Mouse (Mus musculus) kidney, adult 9 months (tissue): ENCODE measurements around the gene Tnrc18.

Experiments used
- DNase-seq: peaks from one replicate; pipeline ENCODE4 v3.0.0; 2022

The Tnrc18 gene

GRCm38 (mm10) chr5:142678141-142678571 lies 139.3 kb downstream of the Tnrc18 start:
- no peak for DNase-seq
